Mouse (Mus musculus): Measurements from ENCODE around the gene Cdca4.

GRCm38 (mm10) chr12:112860765-112861164 is 31.5 kb upstream of the Cdca4 start:
- no peak for TF ChIP-seq CTCF (conservative IDR thresholded peaks at IDR 0.05; ENCODE audit: insufficient read depth, insufficient read length, low read depth, low read length)
- no peak for TF ChIP-seq POLR2A (IDR thresholded peaks at IDR 0.05; ENCODE audit: low read depth, low read length)
